Mouse (Mus musculus) limb, embryonic 11.5 days (tissue): ENCODE measurements around the gene Camk1d. TPM values are rescaled to one million over a fixed set of nuclear protein-coding genes. Genes with fewer than 3 reads are reported as not detected.

Experiments
- ATAC-seq: fragments of 200-750 bp; cut with Nextera tagmentation; 2 replicates; pipeline ENCODE4 v1.8.0; 2017; ENCODE audit warnings: low read depth; ENCODE audit not compliant: insufficient number of reproducible peaks, low FRiP score, low TSS enrichment
- DNase-seq: peaks from one replicate; pipeline ENCODE4 v3.0.0-alpha.2; 2015; ENCODE audit warnings: low spot score
- H3K27ac ChIP-seq: fragments of 300-500 bp; sonication (generic); replicated peaks from 2 replicates; pipeline ENCODE4 v1.5.1; 2014; ENCODE audit warnings: low read depth, mild to moderate bottlenecking, low read length
- H3K27me3 ChIP-seq: fragments of 300-500 bp; sonication (generic); 2 replicates; pipeline ENCODE4 v1.6.1; 2014; ENCODE audit warnings: mild to moderate bottlenecking, low read length, mixed read lengths; ENCODE audit not compliant: control insufficient read depth, insufficient read depth
- H3K36me3 ChIP-seq: fragments of 300-500 bp; sonication (generic); 2 replicates; pipeline ENCODE4 v1.6.1; 2014; ENCODE audit warnings: mild to moderate bottlenecking, low read length, moderate library complexity, mixed read lengths; ENCODE audit not compliant: control insufficient read depth, insufficient read depth
- H3K4me1 ChIP-seq: fragments of 300-500 bp; sonication (generic); 2 replicates; pipeline ENCODE4 v1.6.1; 2014; ENCODE audit warnings: low read length, mixed read lengths; ENCODE audit not compliant: control insufficient read depth, insufficient read depth
- H3K4me2 ChIP-seq: fragments of 300-500 bp; sonication (generic); 2 replicates; pipeline ENCODE4 v1.6.1; 2014; ENCODE audit warnings: low read depth, mild to moderate bottlenecking, moderate library complexity; ENCODE audit not compliant: severe bottlenecking
- H3K4me3 ChIP-seq: fragments of 300-500 bp; sonication (generic); 2 replicates; pipeline ENCODE4 v1.5.1; 2014; ENCODE audit warnings: low read depth, low read length
- H3K9ac ChIP-seq: fragments of 300-500 bp; sonication (generic); 2 replicates; pipeline ENCODE4 v1.6.1; 2014; ENCODE audit warnings: mild to moderate bottlenecking, low read length
- H3K9me3 ChIP-seq: fragments of 300-500 bp; sonication (generic); 2 replicates; pipeline ENCODE4 v1.6.1; 2016; ENCODE audit warnings: low read length; ENCODE audit not compliant: control insufficient read depth
- WGBS: fragments of 180-500 bp; shearing (Covaris S2); extraction: QIAGEN DNeasy Blood & Tissue Kit; methylation state at CpG from one replicate; pipeline ENCODE4 v1.1.7; 2014; 5-methylcytosine and 5-hydroxymethylcytosine counted together
- polyA plus RNA-seq: library from polyadenylated mRNA; unstranded; fragments of >200 nt; fragmentation: Nextera tagmentation; extraction: Ambion mirVana; gene quantifications from 2 replicates; pipeline ENCODE4 v1.2.1, GENCODE M21; 2014

The Camk1d gene
- polyA plus RNA-seq, 1 experiment from 2014 or later: 0.92 TPM

DNA sequence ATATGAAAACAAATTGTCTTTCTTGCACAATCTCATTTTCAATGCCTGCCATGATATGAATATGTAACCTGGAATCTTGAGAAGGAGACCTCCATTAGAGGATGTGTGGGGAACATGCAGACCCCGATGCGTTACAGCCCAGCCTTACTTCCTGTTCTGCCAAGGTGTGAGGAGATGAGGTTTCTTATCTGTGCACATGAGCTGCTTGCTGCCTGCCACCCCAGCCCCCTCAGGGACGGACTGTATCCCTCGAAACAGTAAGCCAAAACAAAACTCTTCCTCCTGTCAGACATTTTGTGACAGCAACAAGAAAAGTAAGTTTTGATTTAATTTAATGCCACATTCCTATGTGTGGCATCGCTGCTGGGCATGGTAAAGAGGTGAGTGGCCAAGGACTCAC lies 200.2 kb downstream of the Camk1d start:
- H3K9me3 ChIP-seq: no peaks in the 10 kb centered on the region
- no peak overlapping the region for H3K4me2 ChIP-seq
- DNase-seq (no peak), ATAC-seq (no peak)
- H3K27ac ChIP-seq: no peak overlapping the region
- H3K9ac ChIP-seq: no peak overlapping the region
- no peak overlapping the region for H3K4me3 ChIP-seq
- no peaks in the 10 kb centered on the region for H3K36me3 ChIP-seq
- H3K4me1 ChIP-seq: no peaks in the 10 kb centered on the region
- H3K27me3 ChIP-seq: no peaks in the 10 kb centered on the region
- WGBS: 92% methylated on average over 5 of the region's 5 CpGs

DNA sequence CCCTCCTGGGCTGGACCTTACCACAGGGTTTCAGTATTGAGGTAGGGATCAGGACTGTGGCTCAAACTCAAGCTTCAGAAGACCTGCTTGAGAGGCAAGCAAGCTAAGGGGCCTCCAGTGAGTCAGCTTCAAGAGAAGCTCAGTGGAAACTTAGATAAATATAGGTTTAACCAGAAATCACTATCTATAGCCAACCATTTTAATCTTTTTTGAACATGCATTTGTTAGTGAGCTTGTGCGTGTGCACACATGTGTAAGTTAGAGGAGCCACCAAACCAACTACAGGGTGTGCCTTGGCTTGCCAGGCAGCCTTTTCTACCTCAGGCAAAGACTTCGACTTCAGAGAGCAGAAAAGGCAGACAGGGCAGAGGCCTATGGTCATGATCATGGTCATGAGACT lies 200.7 kb downstream of the Camk1d start:
- DNase-seq: no peak
- no peak for ATAC-seq

DNA sequence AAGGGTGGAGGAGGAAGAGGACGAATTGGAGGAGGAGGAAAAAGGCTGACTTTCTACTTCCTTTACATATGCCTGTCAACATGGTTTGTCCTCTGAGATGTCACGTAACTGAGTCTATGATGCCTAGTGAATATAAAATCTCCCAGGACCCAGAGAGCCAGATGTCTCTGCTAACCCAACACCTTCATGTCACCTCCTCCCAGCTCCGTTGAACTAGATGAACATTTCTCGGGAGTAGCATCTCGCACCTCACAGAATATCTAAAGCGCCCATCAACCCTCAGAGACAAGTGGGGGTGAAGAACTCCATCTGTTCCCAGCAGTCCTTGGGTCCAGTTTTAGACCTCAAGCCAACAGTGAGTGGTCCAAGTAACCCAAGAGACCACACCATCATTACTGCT lies 204.3 kb downstream of the Camk1d start:
- no peak overlapping the region for H3K4me3 ChIP-seq
- no peaks in the 10 kb centered on the region for H3K27me3 ChIP-seq
- H3K36me3 ChIP-seq: no peaks in the 10 kb centered on the region
- no peak for DNase-seq
- no peak for ATAC-seq
- no peaks in the 10 kb centered on the region for H3K9me3 ChIP-seq
- H3K4me1 ChIP-seq: no peaks in the 10 kb centered on the region
- 87% methylated on average over 6 of the region's 6 CpGs for WGBS
- H3K27ac ChIP-seq: no peak overlapping the region
- H3K9ac ChIP-seq: no peak overlapping the region
- no peak overlapping the region for H3K4me2 ChIP-seq

More for the DNA sequence above, 200.7 kb downstream of the Camk1d start:
- no peaks in the 10 kb centered on the region for H3K27me3 ChIP-seq
- H3K4me2 ChIP-seq: no peak overlapping the region
- no peaks in the 10 kb centered on the region for H3K36me3 ChIP-seq
- WGBS: 95% methylated on average over 2 of the region's 2 CpGs
- H3K4me1 ChIP-seq: no peaks in the 10 kb centered on the region
- no peak overlapping the region for H3K4me3 ChIP-seq
- H3K27ac ChIP-seq: no peak overlapping the region
- H3K9me3 ChIP-seq: no peaks in the 10 kb centered on the region
- H3K9ac ChIP-seq: no peak overlapping the region

DNA sequence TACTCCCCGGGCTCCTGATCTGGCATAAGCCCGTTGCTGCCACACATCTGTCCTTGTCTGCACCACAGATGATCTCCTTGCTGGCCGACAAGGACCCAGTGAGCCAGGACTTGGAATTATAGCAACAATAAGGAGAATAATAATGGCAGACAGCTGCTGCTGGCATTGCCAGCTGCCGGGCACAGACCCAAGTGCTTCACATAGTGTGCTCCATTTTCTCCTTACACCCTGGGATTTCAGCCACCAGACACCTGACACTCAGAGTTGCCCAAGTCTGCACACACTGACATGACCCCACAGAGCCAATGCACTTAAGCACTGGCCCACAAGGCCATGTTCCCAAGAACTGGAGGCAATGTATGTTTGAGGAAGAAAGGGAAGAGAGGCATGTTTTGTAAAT lies 214.7 kb downstream of the Camk1d start:
- 82% methylated on average over 4 of the region's 4 CpGs for WGBS

DNA sequence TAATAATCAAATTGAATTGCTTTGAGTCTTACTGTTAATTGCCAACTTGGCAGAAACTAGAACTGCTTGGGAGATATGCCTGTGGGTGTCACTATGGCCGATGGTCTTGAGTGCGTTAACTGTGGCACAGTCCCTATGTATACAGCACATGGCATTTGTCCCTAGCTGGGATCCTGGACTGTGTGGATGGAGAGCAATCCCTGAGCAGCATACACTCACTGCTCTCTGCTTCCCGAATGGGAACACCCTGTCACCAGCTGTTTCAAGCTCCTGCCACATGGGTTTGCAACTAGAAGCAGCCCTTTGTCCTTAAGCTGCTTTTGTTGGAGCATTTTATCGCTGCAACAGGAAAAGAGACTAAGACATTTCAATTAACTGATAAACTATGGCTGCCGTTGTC lies 224.4 kb downstream of the Camk1d start:
- no peaks in the 10 kb centered on the region for H3K9me3 ChIP-seq
- H3K36me3 ChIP-seq: no peaks in the 10 kb centered on the region
- no peak overlapping the region for H3K9ac ChIP-seq
- H3K4me1 ChIP-seq: no peaks in the 10 kb centered on the region
- no peaks in the 10 kb centered on the region for H3K27me3 ChIP-seq
- no peak for ATAC-seq
- H3K27ac ChIP-seq: no peak overlapping the region
- no peak overlapping the region for H3K4me2 ChIP-seq
- WGBS: 73% methylated on average over 5 of the region's 5 CpGs
- no peak for DNase-seq
- no peak overlapping the region for H3K4me3 ChIP-seq

More for the DNA sequence above, 214.7 kb downstream of the Camk1d start:
- Histone ChIP-seq H3K9me3 (no peaks in the 10 kb centered on the region), H3K4me1 (no peaks in the 10 kb centered on the region), H3K4me2 (no peak overlapping the region), H3K27ac (no peak overlapping the region), H3K4me3 (no peak overlapping the region), H3K36me3 (no peaks in the 10 kb centered on the region), H3K27me3 (no peaks in the 10 kb centered on the region), H3K9ac (no peak overlapping the region)
- ATAC-seq: no peak
- no peak for DNase-seq

DNA sequence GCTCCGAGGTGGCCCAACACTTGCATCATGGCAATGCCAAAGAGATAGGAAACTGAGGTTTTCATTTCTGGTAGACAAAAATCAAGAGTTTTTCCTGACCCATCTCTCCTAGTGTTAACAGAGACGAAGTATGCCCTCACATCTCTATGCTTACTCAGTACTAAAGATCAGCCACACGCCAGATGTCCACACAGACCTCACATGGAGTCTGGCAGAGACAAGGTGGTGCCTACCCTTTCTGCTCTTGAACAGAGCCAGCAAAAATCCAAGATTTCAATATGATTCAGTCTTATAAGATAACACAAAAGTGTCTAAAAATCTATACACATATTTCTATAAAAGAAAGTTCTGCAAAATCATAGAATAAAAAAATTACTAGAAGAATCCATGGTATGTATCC lies 227.0 kb downstream of the Camk1d start:
- Histone ChIP-seq H3K27me3 (no peaks in the 10 kb centered on the region), H3K4me3 (no peak overlapping the region), H3K9me3 (no peaks in the 10 kb centered on the region), H3K9ac (no peak overlapping the region), H3K27ac (no peak overlapping the region), H3K36me3 (no peaks in the 10 kb centered on the region), H3K4me2 (no peak overlapping the region), H3K4me1 (no peaks in the 10 kb centered on the region)
- DNase-seq: no peak
- WGBS: 89% methylated on average over 3 of the region's 3 CpGs
- no peak for ATAC-seq

DNA sequence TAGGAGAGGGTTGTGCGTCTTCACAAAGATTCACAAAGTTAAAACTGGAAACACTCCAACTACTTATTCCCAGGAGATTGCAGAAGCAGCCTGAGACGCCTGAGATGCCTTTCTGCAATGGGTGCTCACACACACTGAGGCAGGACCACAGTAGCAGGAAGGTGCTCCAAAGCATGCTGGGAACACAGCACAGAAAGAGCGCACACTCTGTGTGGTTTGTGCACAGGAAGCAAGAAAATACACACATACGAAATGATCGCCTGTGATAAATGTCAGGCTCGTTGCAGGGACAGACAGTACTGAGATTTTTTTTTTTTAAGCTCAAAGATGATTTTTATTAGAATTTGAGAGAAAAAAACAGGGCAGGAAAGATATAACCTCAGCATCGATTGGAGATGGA lies 227.7 kb downstream of the Camk1d start:
- DNase-seq (no peak), ATAC-seq (no peak)
- Histone ChIP-seq H3K36me3 (no peaks in the 10 kb centered on the region), H3K9ac (no peak overlapping the region), H3K4me3 (no peak overlapping the region), H3K4me1 (no peaks in the 10 kb centered on the region), H3K27me3 (no peaks in the 10 kb centered on the region), H3K4me2 (no peak overlapping the region), H3K9me3 (no peaks in the 10 kb centered on the region), H3K27ac (no peak overlapping the region)
- 89% methylated on average over 7 of the region's 7 CpGs for WGBS

DNA sequence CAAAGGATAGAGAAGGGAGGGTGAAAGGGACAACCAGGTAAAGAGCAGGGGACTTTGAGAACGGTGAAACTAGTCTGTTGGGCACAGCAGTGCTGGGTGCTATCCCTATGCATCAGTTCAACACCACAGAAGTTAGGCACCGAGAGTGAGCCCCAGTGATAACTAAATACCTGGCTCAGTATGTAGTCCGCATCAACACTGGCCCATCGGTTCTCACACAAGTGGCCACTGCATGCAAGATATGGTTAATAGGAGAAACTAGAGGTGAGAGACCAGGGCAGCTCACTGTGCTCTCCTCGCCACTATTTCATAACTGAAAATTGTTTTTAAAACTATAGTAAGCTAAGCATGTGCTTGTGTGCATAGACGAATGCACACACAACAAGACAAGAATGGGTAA lies 228.5 kb downstream of the Camk1d start:
- Histone ChIP-seq H3K9ac (no peak overlapping the region), H3K4me1 (no peaks in the 10 kb centered on the region), H3K4me2 (no peak overlapping the region), H3K9me3 (no peaks in the 10 kb centered on the region), H3K27ac (no peak overlapping the region), H3K4me3 (no peak overlapping the region), H3K27me3 (no peaks in the 10 kb centered on the region), H3K36me3 (no peaks in the 10 kb centered on the region)
- whole genome bisulfite sequencing: 90% methylated on average over 6 of the region's 6 CpGs
- ATAC-seq (no peak), DNase-seq (no peak)

DNA sequence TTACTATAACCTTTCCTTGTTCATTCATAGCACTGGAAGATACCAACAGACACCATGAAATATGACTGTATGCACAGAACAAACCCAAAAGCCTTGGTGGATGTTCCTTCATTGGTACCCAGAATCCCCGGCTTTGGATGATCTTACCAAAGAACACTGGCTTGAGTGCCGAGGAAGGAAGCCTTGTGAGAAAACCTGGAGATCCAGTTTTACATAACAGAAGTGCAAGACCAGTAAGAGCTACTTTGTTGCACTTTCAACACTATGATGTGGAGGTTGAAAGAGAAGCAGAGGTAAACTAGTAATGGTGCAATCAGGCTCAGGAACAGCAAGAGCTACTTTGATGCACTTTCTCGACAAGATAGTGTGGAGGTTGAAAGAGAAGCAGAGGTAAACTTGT lies 234.4 kb downstream of the Camk1d start:
- Histone ChIP-seq H3K27ac (no peak overlapping the region), H3K27me3 (no peaks in the 10 kb centered on the region), H3K4me3 (no peak overlapping the region), H3K9ac (no peak overlapping the region), H3K4me1 (no peaks in the 10 kb centered on the region), H3K36me3 (no peaks in the 10 kb centered on the region), H3K9me3 (no peaks in the 10 kb centered on the region), H3K4me2 (no peak overlapping the region)
- WGBS: 81% methylated on average over 3 of the region's 3 CpGs
- ATAC-seq (no peak), DNase-seq (no peak)
